Mouse (Mus musculus): Measurements from ENCODE around the gene Sh3bp5.

Gene Sh3bp5

GRCm38 (mm10) chr14:31432424-31432823 lies 3.5 kb downstream of the Sh3bp5 start:
- DNase-seq = no peak

- DNase-seq = no peak
These were observed 4.0 kb downstream of the Sh3bp5 start for GRCm38 (mm10) chr14:31431789-31432330.

GRCm38 (mm10) chr14:31429004-31429395 lies 6.9 kb downstream of the Sh3bp5 start:
- no peak for DNase-seq

GRCm38 (mm10) chr14:31428211-31429003 lies 7.5 kb downstream of the Sh3bp5 start:
- no peak for DNase-seq

GRCm38 (mm10) chr14:31422961-31423791 lies 12.7 kb downstream of the Sh3bp5 start:
- no peak for DNase-seq

GRCm38 (mm10) chr14:31422395-31422794 lies 13.5 kb downstream of the Sh3bp5 start:
- no peak for DNase-seq

GRCm38 (mm10) chr14:31421509-31422295 lies 14.2 kb downstream of the Sh3bp5 start:
- no peak for DNase-seq

- DNase-seq = no peak
These were observed 14.9 kb downstream of the Sh3bp5 start for GRCm38 (mm10) chr14:31420985-31421384.

GRCm38 (mm10) chr14:31420562-31420961 lies 15.3 kb downstream of the Sh3bp5 start:
- DNase-seq = no peak

- DNase-seq = no peak
These were observed 15.7 kb downstream of the Sh3bp5 start for GRCm38 (mm10) chr14:31420135-31420534.

- DNase-seq = no peak
These were observed 16.6 kb downstream of the Sh3bp5 start for GRCm38 (mm10) chr14:31419279-31419678.

- no peak for DNase-seq
These were observed 18.9 kb downstream of the Sh3bp5 start for GRCm38 (mm10) chr14:31416835-31417549.

- DNase-seq = no peak
These were observed 19.5 kb downstream of the Sh3bp5 start for GRCm38 (mm10) chr14:31416411-31416810.

GRCm38 (mm10) chr14:31414967-31415376 lies 20.9 kb downstream of the Sh3bp5 start:
- no peak for DNase-seq

GRCm38 (mm10) chr14:31414235-31414966 lies 21.5 kb downstream of the Sh3bp5 start:
- DNase-seq = no peak

GRCm38 (mm10) chr14:31413475-31414086 lies 22.3 kb downstream of the Sh3bp5 start:
- DNase-seq = no peak

GRCm38 (mm10) chr14:31412651-31413056 lies 23.2 kb downstream of the Sh3bp5 start:
- DNase-seq = no peak

- no peak for DNase-seq
These were observed 25.1 kb downstream of the Sh3bp5 start for GRCm38 (mm10) chr14:31410737-31411136.

- DNase-seq = no peak
These were observed 25.7 kb downstream of the Sh3bp5 start for GRCm38 (mm10) chr14:31410123-31410724.

- DNase-seq = no peak
These were observed 27.2 kb downstream of the Sh3bp5 start for GRCm38 (mm10) chr14:31408666-31409065.
